Mouse (Mus musculus) granulocyte monocyte progenitor cell, adult 5-6 weeks (primary cell): ENCODE data around the gene Zfp217. TPM values are rescaled to one million over a fixed set of nuclear protein-coding genes. Genes with fewer than 3 reads are reported as not detected.

Source experiments
- ATAC-seq: replicated peaks from 2 replicates; pipeline ENCODE4 v1.8.0; 2016; ENCODE audit warnings: mild to moderate bottlenecking, moderate TSS enrichment, inconsistent platforms; ENCODE audit not compliant: poor library complexity, severe bottlenecking
- total RNA-seq, 2 experiments: library from RNA; stranded (forward) in 1 of 2; stranded (reverse) in 1 of 2; fragments of 200-712, 200-1000 nt in 1 of 2; fragments of >200 nt in 1 of 2; fragmentation: Nextera tagmentation in 1 of 2; gene quantifications; 2 replicates each; pipeline ENCODE4 v1.2.3; 2014 to 2017

Zfp217 gene
- total RNA-seq, 2 experiments from 2014 or later = 36.0 to 67.6 TPM

- ATAC-seq = no peak
Measured at GRCm38 (mm10) chr2:170135820-170136219, 12.1 kb downstream of the Zfp217 start.

- ATAC-seq = no peak
Measured at GRCm38 (mm10) chr2:170134026-170134690, 13.7 kb downstream of the Zfp217 start.

GRCm38 (mm10) chr2:170133093-170133731, 14.7 kb downstream of the Zfp217 start:
- peak; percentile 53 for ATAC-seq

- ATAC-seq = no peak
Measured at GRCm38 (mm10) chr2:170132716-170133092, 15.2 kb downstream of the Zfp217 start.

GRCm38 (mm10) chr2:170131981-170132460, 15.9 kb downstream of the Zfp217 start:
- no peak for ATAC-seq

GRCm38 (mm10) chr2:170130780-170131645, 16.9 kb downstream of the Zfp217 start:
- ATAC-seq = peak; percentile 40

GRCm38 (mm10) chr2:170129923-170130779, 17.8 kb downstream of the Zfp217 start:
- no peak for ATAC-seq

- ATAC-seq = peak; percentile 24
Measured at GRCm38 (mm10) chr2:170129248-170129922, 18.5 kb downstream of the Zfp217 start.

- no peak; the same call in 1 of the 2 replicates for ATAC-seq
Measured at GRCm38 (mm10) chr2:170128461-170129247, 19.2 kb downstream of the Zfp217 start.

- no peak for ATAC-seq
Measured at GRCm38 (mm10) chr2:170127523-170127922, 20.4 kb downstream of the Zfp217 start.

- ATAC-seq = no peak
Measured at GRCm38 (mm10) chr2:170126266-170126665, 21.6 kb downstream of the Zfp217 start.

- no peak for ATAC-seq
Measured at GRCm38 (mm10) chr2:170122197-170122596, 25.7 kb downstream of the Zfp217 start.

- ATAC-seq = no peak
Measured at GRCm38 (mm10) chr2:170120139-170121027, 27.5 kb downstream of the Zfp217 start.

GRCm38 (mm10) chr2:170116704-170117281, 31.1 kb downstream of the Zfp217 start:
- ATAC-seq = peak; percentile 33

- ATAC-seq = no peak
Measured at GRCm38 (mm10) chr2:170110306-170110705, 37.6 kb downstream of the Zfp217 start.

- no peak for ATAC-seq
Measured at GRCm38 (mm10) chr2:170109528-170109927, 38.4 kb downstream of the Zfp217 start.

- no peak for ATAC-seq
Measured at GRCm38 (mm10) chr2:170107791-170108190, 40.1 kb downstream of the Zfp217 start.
